Mouse (Mus musculus): ENCODE measurements around the gene Slit3.

DNA sequence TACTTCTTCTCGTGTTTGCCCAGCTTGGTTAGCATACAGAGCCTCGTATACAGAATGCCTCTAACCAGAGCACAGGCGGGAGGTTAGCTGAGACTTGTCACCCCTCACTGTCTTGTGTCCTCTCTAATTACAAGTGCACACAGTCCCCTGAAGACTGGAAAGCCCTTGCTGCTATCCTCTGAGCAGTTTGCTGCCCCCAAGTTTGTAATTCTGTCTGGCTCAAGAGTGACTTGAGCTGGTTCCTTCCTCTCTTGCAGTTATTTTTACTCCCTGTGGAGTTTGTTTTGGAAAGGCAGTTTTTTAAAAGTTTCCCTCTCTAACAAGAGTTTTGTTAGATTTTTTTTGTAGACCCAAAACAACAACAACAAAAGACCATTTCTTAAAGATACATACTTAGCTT, 285.0 kb downstream of the Slit3 start:
- TF ChIP-seq CTCF (IDR thresholded peaks at IDR 0.05) = no peak
- TF ChIP-seq EP300 (IDR thresholded peaks at IDR 0.05) = no peak

Data from lung, postnatal 0 days (tissue).